Mouse (Mus musculus): ENCODE results near the gene Asah2. TPM values are rescaled to one million over a fixed set of nuclear protein-coding genes. Genes with fewer than 3 reads are reported as not detected.

Asah2 gene
- polyA plus RNA-seq (2017; shearing (Covaris generic)) = 0.43 TPM

DNA sequence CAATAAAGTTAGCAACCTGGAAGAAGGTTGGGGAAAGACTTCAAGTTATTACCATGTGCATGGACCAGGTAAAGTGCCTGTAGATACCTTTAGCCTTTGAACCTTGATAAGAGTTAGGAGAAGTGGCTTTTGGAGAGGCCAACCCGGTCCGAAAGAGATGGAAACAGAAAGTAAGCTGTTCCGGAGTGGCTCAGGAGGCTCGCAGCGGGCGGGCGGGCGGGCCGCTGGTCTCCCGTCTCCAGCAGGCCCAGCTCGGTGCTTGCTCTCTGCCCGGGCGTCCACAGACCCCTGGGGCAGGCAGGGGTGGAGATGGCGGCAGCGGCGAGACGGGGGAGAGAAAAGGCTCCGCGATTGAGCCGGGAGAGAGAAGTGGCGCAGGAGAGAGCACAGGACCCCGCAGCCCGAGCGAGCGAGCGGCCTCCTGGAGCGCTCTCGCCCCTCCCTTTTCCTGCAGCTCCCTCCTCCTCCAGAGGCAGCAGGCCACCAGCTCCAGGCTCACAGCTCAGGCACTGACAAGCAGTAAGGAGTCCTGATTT lies at the start of gene Asah2:
Gene Asah2, minus strand, starts transcription at position 441 of the 536 bp plus-strand sequence.

Other genes starting within 250 kb of the Asah2 start
- 0.45 TPM for gene A1cf, start 239.4 kb downstream of the Asah2 start, polyA plus RNA-seq (2017; shearing (Covaris generic))